Mouse (Mus musculus) naive thymus-derived CD4-positive, alpha-beta T cell, adult 2 months (primary cell): ENCODE results near the gene Acot7.
A peak's percentile ranks its signal among the peaks of the same experiment; 100 is the strongest.

Experiments used
- DNase-seq: peaks from one replicate; pipeline ENCODE4 v3.0.0-alpha.2; 2011; ENCODE audit warnings: low read depth

Gene Acot7

DNA sequence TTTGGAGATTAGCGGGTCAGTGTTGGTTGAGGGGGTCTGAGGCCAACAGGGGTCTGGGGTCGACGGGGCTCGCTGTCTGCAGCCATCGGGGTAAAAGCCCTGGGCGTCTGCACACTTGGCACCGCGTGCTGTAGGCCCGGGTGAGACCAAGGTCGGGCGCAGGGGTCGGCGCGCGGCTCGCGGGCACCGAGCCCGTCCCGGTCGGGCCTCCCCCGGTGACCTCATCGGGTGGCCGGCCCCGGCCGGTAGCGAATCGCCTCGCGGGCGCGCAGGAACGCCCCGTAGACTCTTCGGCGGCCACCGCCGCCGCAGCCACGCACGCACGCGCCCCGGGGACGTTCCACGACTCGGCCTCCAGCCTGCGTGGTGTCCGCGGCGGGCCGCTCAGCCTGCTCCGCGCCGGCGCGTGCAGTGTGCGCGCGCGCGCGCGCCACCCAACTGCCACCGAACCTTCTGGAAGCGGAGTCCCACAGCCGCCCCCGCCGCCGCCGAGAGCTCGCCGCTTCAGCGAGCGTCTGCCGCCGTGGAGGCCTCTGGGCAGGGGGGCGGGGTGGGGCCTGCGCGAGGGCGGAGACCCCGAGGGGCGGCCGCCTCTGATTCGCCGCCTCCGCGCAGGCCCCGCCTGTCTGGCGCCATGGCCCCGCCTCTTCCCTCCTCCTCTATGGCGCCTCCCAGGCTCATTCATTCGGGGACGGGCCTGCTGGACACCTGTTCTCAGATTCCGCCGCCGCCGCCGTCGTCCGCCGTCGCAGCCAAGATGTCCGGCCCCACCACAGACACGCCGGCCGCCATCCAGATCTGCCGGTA lies at the start of gene Acot7:
Gene Acot7, plus strand, starts transcription at position 598 of the 807 bp plus-strand sequence.
- DNase-seq, result peak; percentile 95

GRCm38 (mm10) chr4:152128784-152129183 lies 49.1 kb upstream of the Acot7 start:
- no peak for DNase-seq

GRCm38 (mm10) chr4:152129395-152129930 lies 48.5 kb upstream of the Acot7 start:
- DNase-seq, result peak; percentile 27

- peak; percentile 74 for DNase-seq
Measured at GRCm38 (mm10) chr4:152130771-152131653, 46.9 kb upstream of the Acot7 start.

DNA sequence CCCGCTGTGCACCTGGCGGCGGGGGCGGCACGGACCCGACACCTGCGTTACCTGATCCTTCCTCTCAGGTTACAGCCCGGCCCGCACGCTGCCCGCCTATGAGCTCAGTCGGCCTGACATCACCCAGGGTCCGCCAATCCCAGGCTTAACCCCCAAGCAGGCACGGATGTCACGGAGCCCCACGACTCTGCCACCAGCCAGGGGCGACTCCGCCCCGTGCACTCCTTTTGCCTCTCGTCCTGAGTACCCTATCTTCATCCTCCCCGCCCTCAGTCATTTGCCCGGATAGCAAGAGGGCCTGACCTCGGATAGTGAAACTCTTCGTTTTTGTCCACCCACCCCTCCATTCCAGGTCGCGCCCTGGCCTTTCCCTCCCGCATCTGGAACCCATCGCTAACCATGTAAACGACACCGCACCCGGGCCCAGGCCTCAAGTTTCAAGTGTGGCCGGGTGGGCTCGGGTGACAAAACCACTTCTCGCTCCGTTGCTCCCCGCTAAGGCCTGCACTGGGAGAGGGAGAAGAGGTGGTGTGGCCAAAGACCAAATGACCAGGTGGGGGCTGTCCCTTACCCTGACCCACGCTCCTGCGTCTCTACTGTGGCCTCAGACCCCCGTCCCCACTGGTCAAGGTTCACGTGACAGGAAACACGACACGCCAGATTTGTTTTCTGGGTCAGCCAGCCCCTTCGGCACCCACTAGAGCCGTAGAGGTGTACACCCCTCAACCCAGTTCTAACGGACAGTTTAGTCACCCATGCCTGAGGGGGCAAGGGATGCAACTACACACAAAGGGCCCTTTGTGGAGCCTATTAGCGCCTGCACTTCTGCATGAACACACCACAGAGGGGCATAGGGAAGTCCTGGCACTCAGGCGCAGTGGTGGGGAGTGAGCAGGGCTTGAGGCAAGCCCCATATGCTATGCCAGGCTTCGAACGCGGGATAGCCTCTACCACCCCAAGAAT lies 45.8 kb upstream of the Acot7 start:
- peak; percentile 55 for DNase-seq

DNA sequence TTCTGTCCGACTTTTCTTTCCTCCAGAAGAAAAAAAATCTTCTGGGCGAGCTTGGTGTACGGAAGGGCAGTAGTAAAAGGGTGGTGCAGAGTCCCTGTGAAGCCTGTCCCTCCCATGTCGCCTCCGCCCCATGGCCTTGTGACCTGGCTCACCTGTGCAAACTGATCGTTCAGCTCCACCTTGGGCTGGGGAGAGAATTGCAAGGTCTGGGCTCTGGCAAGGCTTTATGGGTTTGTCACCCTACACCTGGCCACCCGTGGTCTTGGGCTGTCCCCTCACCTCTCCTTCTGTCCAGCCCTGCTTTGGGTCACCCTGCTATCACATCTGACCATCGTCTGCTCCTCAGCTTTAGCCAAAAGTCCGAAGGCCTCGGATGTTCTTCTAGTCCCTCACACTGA lies 45.2 kb upstream of the Acot7 start:
- DNase-seq, result peak; percentile 30

DNA sequence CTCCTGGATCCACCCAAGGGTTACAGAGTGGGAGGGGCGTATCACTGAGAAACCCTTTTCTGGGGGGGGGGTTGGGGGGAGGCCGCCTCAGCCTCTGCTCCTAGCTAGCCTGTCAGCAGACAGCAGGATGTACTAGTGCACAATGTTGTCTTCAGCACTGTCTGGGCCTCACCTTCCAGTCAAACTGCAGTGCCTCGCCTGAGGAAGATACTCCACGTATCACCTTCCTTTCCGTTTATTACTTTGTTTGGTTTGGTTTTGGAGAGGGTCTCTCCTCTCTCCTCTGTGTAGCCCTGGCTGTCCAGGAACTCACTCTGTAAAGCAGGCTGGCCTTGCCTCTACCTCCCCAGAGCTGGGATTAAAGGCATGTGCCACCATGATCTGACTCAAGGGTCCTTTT lies 44.7 kb upstream of the Acot7 start:
- peak; percentile 21 for DNase-seq

DNA sequence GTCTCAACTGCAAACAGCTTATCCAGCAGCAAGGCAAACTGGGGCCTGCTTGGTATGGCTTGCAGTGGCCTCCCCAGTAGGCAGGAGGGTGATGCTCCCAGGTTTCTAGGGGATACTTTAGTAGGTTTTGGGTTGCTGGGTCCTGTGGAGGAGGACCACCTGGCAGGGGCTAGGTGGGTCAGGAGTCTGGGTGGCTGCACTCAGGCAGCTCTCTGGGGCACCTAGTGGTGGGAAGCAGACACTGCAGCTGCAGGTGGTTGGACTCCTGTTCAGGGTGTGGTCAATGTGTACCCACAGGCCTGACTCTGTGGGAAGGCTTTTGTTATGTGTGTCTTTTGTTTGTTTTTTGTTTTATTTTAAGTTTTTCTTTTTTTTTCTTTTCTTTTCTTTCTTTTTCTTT lies 43.4 kb upstream of the Acot7 start:
- DNase-seq, result peak; percentile 81

GRCm38 (mm10) chr4:152135363-152135762 lies 42.6 kb upstream of the Acot7 start:
- no peak for DNase-seq

DNA sequence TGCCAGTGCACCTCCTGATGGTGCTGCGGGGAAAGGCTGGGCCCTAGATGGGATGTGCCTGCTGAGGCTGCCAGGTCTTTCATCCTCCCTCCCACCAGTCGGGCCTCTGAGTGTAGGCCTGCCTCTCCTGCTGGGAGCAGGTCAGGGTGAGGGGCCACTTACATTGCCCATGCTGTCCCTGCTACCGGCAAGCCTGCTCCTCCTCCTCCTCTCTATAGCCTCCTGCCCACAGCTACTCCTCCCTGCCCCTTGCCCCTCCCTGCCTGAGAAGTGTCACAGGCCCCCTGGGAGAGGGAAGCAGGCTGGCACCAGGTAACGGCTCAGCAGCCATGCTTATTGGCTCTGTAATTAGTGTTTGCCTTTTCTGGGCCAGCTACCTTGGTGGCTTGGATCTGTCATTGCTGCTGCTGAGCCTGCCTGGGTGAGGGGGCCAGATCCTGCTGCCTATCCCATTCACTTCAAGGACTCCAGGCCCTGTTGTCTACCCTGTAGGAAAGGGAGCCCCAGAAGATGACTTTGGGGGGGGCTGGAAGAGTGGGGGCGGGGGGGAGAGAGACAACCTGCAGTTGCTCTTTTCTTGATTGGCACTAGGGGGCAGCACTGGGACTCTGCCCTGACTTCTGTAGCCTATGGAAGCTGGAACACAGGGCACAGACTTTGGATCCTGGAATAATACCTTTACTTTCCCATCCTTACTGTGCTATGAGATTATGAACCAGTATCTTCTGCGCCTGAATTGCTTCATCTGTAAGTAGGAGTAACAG lies 41.6 kb upstream of the Acot7 start:
- DNase-seq, result peak; percentile 82

GRCm38 (mm10) chr4:152136876-152137250 lies 41.1 kb upstream of the Acot7 start:
- DNase-seq, result no peak

- peak; percentile 89 for DNase-seq
Measured at GRCm38 (mm10) chr4:152138497-152139260, 39.3 kb upstream of the Acot7 start.

GRCm38 (mm10) chr4:152140441-152140840 lies 37.5 kb upstream of the Acot7 start:
- DNase-seq, result peak; percentile 71

DNA sequence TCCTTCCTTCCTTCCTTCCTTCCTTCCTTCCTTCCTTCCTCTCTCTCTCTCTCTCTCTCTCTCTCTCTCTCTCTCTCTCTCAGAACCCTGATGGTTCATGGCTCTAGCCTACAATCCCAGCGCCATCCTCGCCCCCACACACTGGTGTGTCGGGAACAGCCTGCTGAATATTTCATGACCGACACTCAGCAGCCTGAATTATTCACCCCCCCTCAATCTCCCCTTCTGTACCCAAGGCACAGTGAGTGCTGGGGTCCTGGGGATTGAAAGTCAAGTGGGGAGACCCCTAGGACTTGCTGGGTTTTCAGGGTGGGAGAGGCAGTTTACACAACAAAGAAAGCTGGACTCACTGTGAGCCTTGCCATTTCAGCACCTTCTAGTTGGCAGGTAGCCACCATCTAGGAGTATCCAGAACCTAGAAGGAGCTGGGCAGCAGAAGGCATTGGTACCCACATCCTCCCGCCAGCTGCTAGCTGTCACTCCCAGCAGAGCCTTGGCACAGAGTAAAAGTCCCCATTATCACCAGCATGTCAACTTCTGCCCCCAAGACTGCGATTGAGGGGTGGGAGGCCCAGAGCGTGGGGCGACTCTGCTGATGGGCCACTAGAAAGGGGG lies 36.3 kb upstream of the Acot7 start:
- DNase-seq, result no peak

DNA sequence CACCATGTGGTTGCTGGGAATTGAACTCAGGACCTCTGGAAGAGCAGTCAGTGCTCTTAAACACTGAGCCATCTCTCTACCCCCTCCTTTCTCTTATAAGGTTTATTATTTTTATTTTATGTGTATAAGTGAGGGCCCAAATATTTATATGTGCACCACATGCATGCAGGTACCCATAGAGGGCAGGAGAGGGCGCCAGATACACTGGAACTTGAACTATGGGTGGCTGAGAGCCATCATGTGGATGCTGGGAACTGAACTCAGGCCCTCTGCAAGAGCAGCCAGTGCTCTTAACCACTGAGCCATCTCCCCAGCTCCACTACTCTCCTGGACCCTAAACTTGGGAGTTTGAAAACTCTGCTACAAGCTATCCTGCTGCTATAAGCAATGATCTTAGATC lies 34.3 kb upstream of the Acot7 start:
- DNase-seq, result no peak

DNA sequence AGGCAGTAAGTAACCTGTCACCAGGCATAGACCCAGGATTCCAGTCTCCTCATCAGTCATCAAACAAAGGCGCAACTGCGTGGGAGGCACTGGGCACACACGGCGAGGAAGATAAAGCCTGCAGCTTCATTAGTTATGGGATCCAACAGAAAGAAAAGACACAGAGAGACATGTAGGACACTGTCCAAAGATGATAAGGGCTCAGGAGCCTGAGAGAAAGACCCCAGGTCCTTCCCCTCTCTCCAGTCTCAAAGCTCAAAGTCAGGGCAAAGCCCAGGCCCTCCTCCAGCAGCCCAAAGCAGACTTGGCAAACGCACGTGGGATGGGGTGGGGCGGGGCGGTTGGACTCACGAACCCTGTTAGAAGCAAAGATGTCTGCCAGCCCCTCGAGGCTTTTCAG lies 32.5 kb upstream of the Acot7 start:
- DNase-seq, result no peak

DNA sequence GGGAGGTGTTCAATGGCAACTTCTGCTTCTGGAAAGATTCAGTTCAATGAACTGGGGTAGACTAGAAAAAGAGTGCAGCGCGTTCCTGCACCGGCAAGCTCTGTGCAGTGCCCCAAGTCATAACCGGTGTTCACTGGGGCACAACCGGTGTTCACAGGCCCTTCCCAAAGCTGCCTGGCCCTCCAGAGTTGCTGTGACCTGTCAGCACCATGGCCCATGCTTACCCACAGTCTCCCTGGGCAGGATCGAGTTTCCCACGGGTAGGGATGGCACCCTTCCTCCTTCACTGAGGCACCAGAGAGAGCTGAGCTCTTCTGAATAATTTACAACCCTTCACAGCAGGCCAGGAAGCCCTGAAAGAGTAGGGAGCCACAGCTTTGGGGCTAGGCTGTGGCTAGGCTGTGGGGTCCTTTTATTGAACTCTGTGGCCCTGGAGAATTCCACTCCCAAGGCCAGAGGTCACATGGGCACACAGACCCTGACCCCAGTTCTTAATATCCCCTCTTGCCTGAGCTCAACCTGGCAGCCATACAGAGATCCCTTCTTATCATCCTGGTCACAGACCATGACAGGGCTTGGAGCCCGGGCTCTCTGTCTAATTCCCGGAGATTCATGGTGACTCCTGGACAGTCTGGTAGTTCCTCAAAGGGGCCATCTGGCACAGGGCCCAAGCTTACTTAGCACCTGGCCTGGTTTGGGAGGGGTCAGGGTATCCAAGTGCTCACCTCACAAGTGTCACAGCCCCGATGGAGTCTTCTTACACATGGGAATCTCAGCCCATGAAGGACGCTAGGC lies 31.7 kb upstream of the Acot7 start:
- DNase-seq, result no peak

DNA sequence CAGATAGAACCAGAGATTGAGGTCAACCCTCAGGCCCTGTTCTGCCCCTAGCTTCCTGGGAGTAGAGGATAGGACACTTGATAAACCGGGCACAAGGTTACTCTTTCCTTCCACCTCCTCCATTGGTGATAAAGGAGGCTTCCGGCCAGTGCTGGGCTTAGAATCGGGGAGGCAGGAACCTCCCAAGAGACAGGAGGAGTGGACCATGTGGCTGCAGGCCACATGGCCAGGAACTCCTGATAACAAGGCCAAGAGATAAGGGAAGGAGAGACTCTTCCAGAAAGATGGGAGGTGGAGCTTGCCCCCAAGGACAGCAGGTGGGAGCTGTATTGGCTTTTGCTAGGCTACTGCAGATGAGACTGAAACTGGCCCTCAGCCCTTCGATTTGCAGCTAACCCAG lies 27.4 kb upstream of the Acot7 start:
- DNase-seq, result no peak

DNA sequence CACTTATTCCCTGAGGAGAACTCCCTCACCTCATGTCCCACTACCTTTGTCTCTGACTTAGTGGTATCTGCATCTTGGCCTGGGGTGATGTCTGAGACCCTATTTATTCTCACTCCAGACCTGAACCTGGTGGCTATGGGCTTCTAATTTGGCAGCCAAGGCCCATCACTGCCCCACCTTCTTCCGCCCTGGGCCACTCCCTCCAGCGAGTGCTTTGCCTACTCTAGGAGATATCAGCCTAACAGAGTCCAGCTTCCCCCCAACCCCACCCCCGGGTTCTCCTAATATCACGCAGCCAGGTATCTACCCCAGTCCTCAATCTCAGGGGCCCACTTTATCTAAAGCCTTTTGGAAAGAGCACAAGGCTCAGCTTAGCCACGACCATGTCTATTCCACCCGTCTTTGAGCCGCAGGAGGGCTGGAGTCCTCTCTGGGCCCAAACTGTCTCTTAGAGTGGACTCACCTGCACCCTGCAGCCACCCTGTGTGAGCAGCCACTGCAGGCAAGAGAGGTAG lies 26.4 kb upstream of the Acot7 start:
- DNase-seq, result no peak
